Mouse (Mus musculus): ENCODE results near the gene Atxn1.

Atxn1 gene

GRCm38 (mm10) chr13:45924555-45924954 lies 40.3 kb downstream of the Atxn1 start:
- no peak for DNase-seq

GRCm38 (mm10) chr13:45923086-45923485 lies 41.7 kb downstream of the Atxn1 start:
- no peak for DNase-seq

- DNase-seq, result no peak
Measured at GRCm38 (mm10) chr13:45922467-45922866, 42.3 kb downstream of the Atxn1 start.

GRCm38 (mm10) chr13:45918956-45919711 lies 45.7 kb downstream of the Atxn1 start:
- DNase-seq, result no peak

- DNase-seq, result no peak
Measured at GRCm38 (mm10) chr13:45918006-45918380, 46.8 kb downstream of the Atxn1 start.

- no peak for DNase-seq
Measured at GRCm38 (mm10) chr13:45917058-45918005, 47.5 kb downstream of the Atxn1 start.

GRCm38 (mm10) chr13:45915921-45916320 lies 48.9 kb downstream of the Atxn1 start:
- no peak for DNase-seq

- no peak for DNase-seq
Measured at GRCm38 (mm10) chr13:45915026-45915425, 49.8 kb downstream of the Atxn1 start.

- no peak for DNase-seq
Measured at GRCm38 (mm10) chr13:45914117-45914516, 50.7 kb downstream of the Atxn1 start.

GRCm38 (mm10) chr13:45911848-45912247 lies 53.0 kb downstream of the Atxn1 start:
- peak; percentile 16 for DNase-seq

- DNase-seq, result no peak
Measured at GRCm38 (mm10) chr13:45911069-45911468, 53.7 kb downstream of the Atxn1 start.

GRCm38 (mm10) chr13:45910348-45910747 lies 54.5 kb downstream of the Atxn1 start:
- no peak for DNase-seq

GRCm38 (mm10) chr13:45907181-45907691 lies 57.6 kb downstream of the Atxn1 start:
- DNase-seq, result no peak

GRCm38 (mm10) chr13:45906438-45907166 lies 58.2 kb downstream of the Atxn1 start:
- DNase-seq, result no peak

- peak; percentile 11 for DNase-seq
Measured at GRCm38 (mm10) chr13:45904955-45905354, 59.9 kb downstream of the Atxn1 start.

GRCm38 (mm10) chr13:45904456-45904855 lies 60.4 kb downstream of the Atxn1 start:
- DNase-seq, result no peak

- no peak for DNase-seq
Measured at GRCm38 (mm10) chr13:45903519-45904274, 61.1 kb downstream of the Atxn1 start.

- DNase-seq, result no peak
Measured at GRCm38 (mm10) chr13:45902457-45902856, 62.4 kb downstream of the Atxn1 start.

- no peak for DNase-seq
Measured at GRCm38 (mm10) chr13:45900776-45901175, 64.0 kb downstream of the Atxn1 start.

GRCm38 (mm10) chr13:45897571-45897970 lies 67.2 kb downstream of the Atxn1 start:
- no peak for DNase-seq

- DNase-seq, result no peak
Measured at GRCm38 (mm10) chr13:45894760-45895159, 70.0 kb downstream of the Atxn1 start.

GRCm38 (mm10) chr13:45894234-45894633 lies 70.6 kb downstream of the Atxn1 start:
- DNase-seq, result no peak

All from retina, postnatal 1 day (tissue).